Mouse (Mus musculus) limb, embryonic 12.5 days (tissue): ENCODE results near the gene Plxdc1. TPM values are rescaled to one million over a fixed set of nuclear protein-coding genes. Genes with fewer than 3 reads are reported as not detected.

Experiments used
- ATAC-seq: fragments of 200-750 bp; cut with Nextera tagmentation; 2 replicates; pipeline ENCODE4 v1.8.0; 2017; ENCODE audit warnings: low read depth, moderate TSS enrichment; ENCODE audit not compliant: insufficient number of reproducible peaks, insufficient read depth, low FRiP score, low TSS enrichment
- H3K27ac ChIP-seq: fragments of 300-500 bp; sonication (generic); 2 replicates; pipeline ENCODE4 v1.5.1; 2016; ENCODE audit warnings: mild to moderate bottlenecking, moderate library complexity
- H3K27me3 ChIP-seq: fragments of 300-500 bp; sonication (generic); 2 replicates; pipeline ENCODE4 v1.6.1; 2016; ENCODE audit warnings: mild to moderate bottlenecking, moderate library complexity
- H3K36me3 ChIP-seq: fragments of 300-500 bp; sonication (generic); 2 replicates; pipeline ENCODE4 v1.6.1; 2016; ENCODE audit warnings: mild to moderate bottlenecking, moderate library complexity
- H3K4me1 ChIP-seq: fragments of 300-500 bp; sonication (generic); replicated peaks from 2 replicates; pipeline ENCODE4 v1.6.1; 2016
- H3K4me2 ChIP-seq: fragments of 300-500 bp; sonication (generic); 2 replicates; pipeline ENCODE4 v1.6.1; 2016; ENCODE audit warnings: mild to moderate bottlenecking, moderate library complexity
- H3K4me3 ChIP-seq: fragments of 300-500 bp; sonication (generic); replicated peaks from 2 replicates; pipeline ENCODE4 v1.5.1; 2016; ENCODE audit warnings: mild to moderate bottlenecking
- H3K9ac ChIP-seq: fragments of 300-500 bp; sonication (generic); replicated peaks from 2 replicates; pipeline ENCODE4 v1.6.1; 2016; ENCODE audit warnings: mild to moderate bottlenecking, moderate library complexity
- H3K9me3 ChIP-seq: fragments of 300-500 bp; sonication (generic); 2 replicates; pipeline ENCODE4 v1.6.1; 2016; ENCODE audit warnings: mild to moderate bottlenecking, moderate library complexity
- WGBS: fragments of 180-500 bp; shearing (Covaris S2); methylation state at CpG from one replicate; pipeline ENCODE4 v1.1.7; 2016; 5-methylcytosine and 5-hydroxymethylcytosine counted together
- polyA plus RNA-seq: library from polyadenylated mRNA; unstranded; fragments of >200 nt; fragmentation: Nextera tagmentation; extraction: Ambion mirVana; gene quantifications from 2 replicates; pipeline ENCODE4 v1.2.1, GENCODE M21; 2016

The Plxdc1 gene
- polyA plus RNA-seq, 1 experiment from 2014 or later: not detected

GRCm38 (mm10) chr11:98016177-98016576, 29.9 kb upstream of the Plxdc1 start:
- 96% methylated on average over 5 of the region's 5 CpGs for WGBS
- no peak for ATAC-seq

GRCm38 (mm10) chr11:98012831-98013230, 26.6 kb upstream of the Plxdc1 start:
- Histone ChIP-seq H3K4me2 (no peak overlapping the region), H3K36me3 (peaks cover 94% of the 10 kb centered on the region), H3K27me3 (peaks cover 6% of the 10 kb centered on the region; the same call in 1 of the 2 replicates), H3K9ac (no peak overlapping the region), H3K27ac (no peak overlapping the region), H3K4me1 (no peaks in the 10 kb centered on the region), H3K9me3 (no peaks in the 10 kb centered on the region), H3K4me3 (no peak overlapping the region)
- no peak for ATAC-seq
- WGBS: 75% methylated on average over 10 of the region's 10 CpGs

More at GRCm38 (mm10) chr11:98016177-98016576, 29.9 kb upstream of the Plxdc1 start:
- Histone ChIP-seq H3K4me2 (no peak overlapping the region), H3K27ac (no peak overlapping the region), H3K27me3 (peaks cover 10% of the 10 kb centered on the region; the same call in 1 of the 2 replicates), H3K4me3 (no peak overlapping the region), H3K4me1 (peaks cover 20% of the 10 kb centered on the region), H3K9me3 (no peaks in the 10 kb centered on the region), H3K9ac (no peak overlapping the region), H3K36me3 (peaks cover 74% of the 10 kb centered on the region)

- no peak overlapping the region for H3K27ac ChIP-seq
- ATAC-seq: no peak
- 59% methylated on average over 9 of the region's 9 CpGs for WGBS
- peaks cover 94% of the 10 kb centered on the region for H3K36me3 ChIP-seq
- no peaks in the 10 kb centered on the region for H3K4me1 ChIP-seq
- no peaks in the 10 kb centered on the region for H3K9me3 ChIP-seq
- no peak overlapping the region for H3K4me2 ChIP-seq
- H3K27me3 ChIP-seq: peaks cover 6% of the 10 kb centered on the region; the same call in 1 of the 2 replicates
- no peak overlapping the region for H3K4me3 ChIP-seq
- H3K9ac ChIP-seq: 0 out of 2 replicates have a peak overlapping the region, but pooled peaks have one; percentile 9
Measured at GRCm38 (mm10) chr11:98011716-98012115, 25.5 kb upstream of the Plxdc1 start.

- Histone ChIP-seq H3K4me1 (peaks cover 12% of the 10 kb centered on the region), H3K9me3 (no peaks in the 10 kb centered on the region), H3K9ac (no peak overlapping the region), H3K4me3 (no peak overlapping the region), H3K36me3 (peaks cover 84% of the 10 kb centered on the region), H3K27ac (no peak overlapping the region), H3K27me3 (peaks cover 11% of the 10 kb centered on the region), H3K4me2 (no peak overlapping the region)
- ATAC-seq: no peak
- 80% methylated on average over 11 of the region's 11 CpGs for WGBS
Measured at GRCm38 (mm10) chr11:98008087-98008486, 21.8 kb upstream of the Plxdc1 start.

- Histone ChIP-seq H3K9ac (no peak overlapping the region), H3K4me1 (peaks cover 36% of the 10 kb centered on the region), H3K36me3 (peaks cover 64% of the 10 kb centered on the region), H3K9me3 (no peaks in the 10 kb centered on the region), H3K27me3 (peaks cover 28% of the 10 kb centered on the region), H3K4me2 (no peak overlapping the region), H3K27ac (no peak overlapping the region), H3K4me3 (no peak overlapping the region)
- no peak for ATAC-seq
- 84% methylated on average over 10 of the region's 10 CpGs for WGBS
Measured at GRCm38 (mm10) chr11:98005686-98006085, 19.4 kb upstream of the Plxdc1 start.

- Histone ChIP-seq H3K4me2 (no peak overlapping the region), H3K4me3 (no peak overlapping the region), H3K27me3 (peaks cover 34% of the 10 kb centered on the region), H3K9me3 (no peaks in the 10 kb centered on the region), H3K4me1 (peaks cover 42% of the 10 kb centered on the region), H3K9ac (no peak overlapping the region), H3K36me3 (peaks cover 58% of the 10 kb centered on the region), H3K27ac (no peak overlapping the region)
- WGBS: 35% methylated on average over 13 of the region's 13 CpGs
- no peak for ATAC-seq
Measured at GRCm38 (mm10) chr11:98005076-98005475, 18.8 kb upstream of the Plxdc1 start.

GRCm38 (mm10) chr11:98004161-98004560, 17.9 kb upstream of the Plxdc1 start:
- H3K4me3 ChIP-seq: no peak overlapping the region
- peaks cover 48% of the 10 kb centered on the region for H3K36me3 ChIP-seq
- peaks cover 42% of the 10 kb centered on the region for H3K4me1 ChIP-seq
- no peak for ATAC-seq
- no peak overlapping the region for H3K4me2 ChIP-seq
- peak overlapping the region; percentile 18; the same call in 1 of the 2 replicates for H3K27ac ChIP-seq
- H3K9me3 ChIP-seq: no peaks in the 10 kb centered on the region
- H3K27me3 ChIP-seq: peaks cover 42% of the 10 kb centered on the region
- H3K9ac ChIP-seq: no peak overlapping the region
- WGBS: 78% methylated on average over 8 of the region's 8 CpGs

GRCm38 (mm10) chr11:98003171-98003671, 17.0 kb upstream of the Plxdc1 start:
- WGBS: 27% methylated on average over 17 of the region's 17 CpGs
- Histone ChIP-seq H3K9me3 (no peaks in the 10 kb centered on the region), H3K4me1 (peaks cover 42% of the 10 kb centered on the region), H3K9ac (peak overlapping the region; percentile 42; the same call in 1 of the 2 replicates), H3K27ac (0 out of 2 replicates have a peak overlapping the region, but pooled peaks have one; percentile 17), H3K4me3 (no peak overlapping the region), H3K4me2 (peak overlapping the region; percentile 35; the same call in 1 of the 2 replicates), H3K27me3 (peaks cover 44% of the 10 kb centered on the region), H3K36me3 (peaks cover 39% of the 10 kb centered on the region)
- no peak for ATAC-seq

- H3K27me3 ChIP-seq: peaks cover 47% of the 10 kb centered on the region
- H3K4me1 ChIP-seq: peaks cover 42% of the 10 kb centered on the region
- peak overlapping the region; percentile 42; the same call in 1 of the 2 replicates for H3K9ac ChIP-seq
- peak overlapping the region; percentile 35 for H3K4me2 ChIP-seq
- H3K9me3 ChIP-seq: no peaks in the 10 kb centered on the region
- peaks cover 33% of the 10 kb centered on the region for H3K36me3 ChIP-seq
- no peak overlapping the region for H3K27ac ChIP-seq
- ATAC-seq: no peak
- 8% methylated on average over 12 of the region's 12 CpGs for WGBS
- no peak overlapping the region for H3K4me3 ChIP-seq
Measured at GRCm38 (mm10) chr11:98002627-98003026, 16.4 kb upstream of the Plxdc1 start.

- no peak for ATAC-seq
- 56% methylated on average over 6 of the region's 6 CpGs for WGBS
- H3K36me3 ChIP-seq: peaks cover 27% of the 10 kb centered on the region
- H3K4me3 ChIP-seq: no peak overlapping the region
- peak overlapping the region; percentile 35; the same call in 1 of the 2 replicates for H3K4me2 ChIP-seq
- H3K4me1 ChIP-seq: peaks cover 42% of the 10 kb centered on the region
- no peaks in the 10 kb centered on the region for H3K9me3 ChIP-seq
- H3K27ac ChIP-seq: no peak overlapping the region
- H3K9ac ChIP-seq: no peak overlapping the region
- peaks cover 47% of the 10 kb centered on the region for H3K27me3 ChIP-seq
Measured at GRCm38 (mm10) chr11:98001986-98002385, 15.7 kb upstream of the Plxdc1 start.

GRCm38 (mm10) chr11:98001351-98001824, 15.1 kb upstream of the Plxdc1 start:
- Histone ChIP-seq H3K27ac (no peak overlapping the region), H3K36me3 (peaks cover 23% of the 10 kb centered on the region), H3K4me2 (peak overlapping the region; percentile 17; the same call in 1 of the 2 replicates), H3K9me3 (no peaks in the 10 kb centered on the region), H3K27me3 (peaks cover 52% of the 10 kb centered on the region), H3K9ac (0 out of 2 replicates have a peak overlapping the region, but pooled peaks have one; percentile 0), H3K4me1 (peaks cover 42% of the 10 kb centered on the region), H3K4me3 (no peak overlapping the region)
- 28% methylated on average over 11 of the region's 11 CpGs for WGBS
- ATAC-seq: no peak
